Mouse (Mus musculus) urinary bladder, postnatal 14 days (tissue): ENCODE results near the gene Gucy2g.
"Not testable (repeated sequence)": the region's sequence is repeated elsewhere in the genome, so short reads cannot be mapped to it uniquely, and the experiment has no call there.

Source experiments
- DNase-seq: peaks from one replicate; pipeline ENCODE4 v3.0.0; 2021; ENCODE audit warnings: low spot score

Gucy2g gene

DNA sequence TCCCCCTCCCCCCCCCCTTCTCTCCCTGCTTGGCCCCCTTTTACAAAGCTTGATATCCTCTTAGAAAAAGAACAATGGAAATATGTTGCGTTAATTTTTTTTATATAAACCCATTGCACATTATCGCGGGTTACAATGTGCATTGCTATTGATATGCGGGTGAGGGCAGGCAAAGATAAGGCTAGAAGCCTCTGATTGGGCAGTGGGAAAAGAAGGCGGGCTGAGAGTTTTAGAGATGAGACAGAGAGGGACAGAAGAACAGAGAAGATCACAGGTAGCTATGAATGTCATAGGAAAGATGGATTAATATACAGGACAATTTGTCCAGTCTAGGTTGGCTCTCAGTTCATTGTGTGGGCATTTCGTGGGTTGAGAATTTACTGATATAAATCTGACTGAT lies 33.8 kb downstream of the Gucy2g start:
- DNase-seq, result no peak

DNA sequence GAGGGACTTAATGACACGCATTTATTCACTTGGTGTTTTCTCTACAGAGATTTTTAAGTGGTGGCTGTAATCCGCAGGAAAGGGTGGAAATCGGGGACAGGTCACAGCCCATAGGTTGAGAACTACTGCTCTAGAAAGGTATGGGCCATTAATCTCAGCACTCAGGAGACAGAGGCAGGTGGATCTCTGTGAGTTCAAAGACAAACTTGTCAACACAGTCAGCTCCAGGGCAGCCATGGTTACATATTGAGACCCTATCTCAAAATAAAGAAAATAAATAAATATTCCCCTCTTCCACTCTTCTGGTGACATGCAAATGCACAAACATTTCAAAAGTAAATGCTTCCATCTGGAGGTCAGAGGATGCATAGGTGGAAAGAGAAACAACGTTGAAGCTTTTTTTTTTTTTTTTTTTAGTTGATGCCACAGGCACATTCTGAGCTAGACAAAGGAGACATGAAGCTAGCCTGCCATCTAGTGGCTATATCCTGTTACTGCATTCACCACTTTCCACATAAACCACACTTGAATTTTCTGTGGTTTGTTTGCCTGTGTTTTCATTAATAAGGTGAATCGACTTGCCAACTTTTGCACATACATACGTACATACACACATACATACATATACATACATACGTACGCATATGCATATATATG lies 34.4 kb downstream of the Gucy2g start:
- DNase-seq, result peak; percentile 45

DNA sequence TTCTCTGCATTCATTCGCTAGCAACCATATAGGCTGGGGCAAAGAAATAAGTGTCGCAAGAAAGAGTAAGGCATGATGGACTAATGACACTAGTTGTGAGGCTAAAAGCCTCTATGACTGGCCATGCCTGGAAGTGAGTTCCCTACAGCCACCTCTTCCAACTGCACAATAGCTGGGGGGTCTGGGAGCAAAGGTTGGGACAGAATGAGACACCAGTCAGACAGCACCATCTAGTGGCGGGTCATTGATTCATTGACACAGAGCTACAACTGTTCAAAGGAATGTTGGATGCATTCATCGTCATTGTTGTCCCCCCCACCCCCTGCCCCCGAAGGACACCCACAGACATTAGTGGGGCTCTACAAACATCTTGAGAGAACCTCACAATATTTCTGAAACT lies 42.7 kb downstream of the Gucy2g start:
- DNase-seq, result peak; percentile 60

DNA sequence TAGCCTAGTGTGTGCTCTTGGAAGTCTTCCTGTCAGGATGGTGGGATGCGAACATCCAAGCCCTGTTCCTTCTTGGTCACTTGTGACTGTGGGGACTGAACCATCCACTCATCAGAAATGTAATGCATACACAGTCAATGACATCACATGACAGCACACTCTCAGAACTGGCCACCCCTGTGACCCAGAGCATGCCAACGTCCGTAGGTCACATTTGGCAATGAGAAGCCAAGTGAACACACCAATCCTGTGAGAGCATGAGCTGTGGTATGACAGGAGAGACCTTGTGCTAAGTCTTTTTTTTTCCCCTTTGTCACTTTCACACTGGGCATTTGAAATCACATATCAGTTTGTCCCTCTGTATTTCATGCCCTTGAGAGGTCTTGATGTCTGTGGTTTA lies 45.5 kb downstream of the Gucy2g start:
- DNase-seq, result no peak

- peak; percentile 24 for DNase-seq
Observed at GRCm38 (mm10) chr19:55194520-55195170, 46.4 kb downstream of the Gucy2g start.

GRCm38 (mm10) chr19:55193717-55194394 lies 47.2 kb downstream of the Gucy2g start:
- DNase-seq, result no peak

GRCm38 (mm10) chr19:55192254-55192945 lies 48.6 kb downstream of the Gucy2g start:
- DNase-seq, result peak; percentile 54

DNA sequence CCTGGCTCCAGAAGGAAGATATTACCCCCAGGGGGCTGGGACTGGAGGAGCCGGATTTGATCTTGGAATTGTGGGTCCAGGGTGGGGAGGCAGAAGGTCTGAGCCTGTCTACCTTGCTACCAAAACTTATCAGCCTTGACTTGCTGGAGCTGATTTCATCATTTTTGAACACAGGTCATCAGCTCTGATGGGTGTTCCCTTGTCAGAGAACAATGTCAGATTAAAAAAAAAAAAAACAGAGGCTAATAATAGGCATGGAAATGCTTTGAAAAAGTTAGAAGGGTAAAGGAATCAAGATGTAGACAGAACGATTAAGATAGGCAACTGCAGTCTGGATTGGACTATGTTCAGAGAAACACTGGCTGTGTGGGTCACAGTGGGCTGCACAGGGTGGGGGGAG lies 49.4 kb downstream of the Gucy2g start:
- no peak for DNase-seq

- no peak for DNase-seq
Observed at GRCm38 (mm10) chr19:55190065-55190464, 51.0 kb downstream of the Gucy2g start.

- no peak for DNase-seq
Observed at GRCm38 (mm10) chr19:55185651-55186050, 55.4 kb downstream of the Gucy2g start.

GRCm38 (mm10) chr19:55185074-55185473 lies 56.0 kb downstream of the Gucy2g start:
- DNase-seq, result no peak

- no peak for DNase-seq
Observed at GRCm38 (mm10) chr19:55184442-55184841, 56.6 kb downstream of the Gucy2g start.

GRCm38 (mm10) chr19:55180433-55180832 lies 60.6 kb downstream of the Gucy2g start, which contains the start of gene Tectb:
Tectb (plus strand) TSS chr19:55180733.
- no peak for DNase-seq

DNA sequence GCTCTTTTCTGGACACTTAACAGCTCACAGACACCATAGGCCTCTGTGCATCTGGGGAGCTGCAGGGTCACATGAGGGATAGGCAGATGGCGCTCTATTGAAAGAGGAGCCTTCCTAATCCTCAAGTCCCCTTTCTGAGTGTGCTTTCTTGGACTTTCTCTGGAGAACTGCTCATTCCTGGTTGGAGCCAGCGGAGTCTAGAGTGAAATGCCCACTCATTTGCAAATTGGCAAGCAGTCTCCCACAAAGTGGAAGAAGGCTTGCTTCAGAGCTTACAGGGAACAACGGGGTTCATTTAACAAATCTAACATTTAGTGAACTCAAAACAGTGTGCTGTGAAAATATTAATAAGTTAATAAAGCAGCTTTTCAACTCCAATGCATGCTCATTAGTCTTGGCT lies 63.9 kb downstream of the Gucy2g start:
- no peak for DNase-seq

DNA sequence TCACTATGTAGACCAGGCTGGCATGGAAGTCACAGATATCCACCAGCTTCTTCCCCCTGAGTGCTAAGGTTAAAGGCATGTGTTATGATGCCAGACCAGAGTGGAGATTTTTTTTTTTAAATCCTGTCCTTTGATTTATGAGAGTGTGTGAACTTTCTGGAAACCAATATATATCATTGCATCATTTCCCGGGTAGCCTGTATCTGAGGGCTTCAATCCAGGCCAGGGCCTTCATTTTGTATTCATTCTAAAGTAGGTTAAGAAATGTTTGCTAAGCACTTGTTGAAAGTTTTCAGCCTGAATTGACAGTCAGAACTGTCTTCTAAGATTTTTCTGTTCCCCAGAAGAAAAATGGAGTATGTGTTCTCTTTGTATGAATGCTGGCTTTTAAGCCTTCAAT lies 69.5 kb downstream of the Gucy2g start:
- no peak for DNase-seq

DNA sequence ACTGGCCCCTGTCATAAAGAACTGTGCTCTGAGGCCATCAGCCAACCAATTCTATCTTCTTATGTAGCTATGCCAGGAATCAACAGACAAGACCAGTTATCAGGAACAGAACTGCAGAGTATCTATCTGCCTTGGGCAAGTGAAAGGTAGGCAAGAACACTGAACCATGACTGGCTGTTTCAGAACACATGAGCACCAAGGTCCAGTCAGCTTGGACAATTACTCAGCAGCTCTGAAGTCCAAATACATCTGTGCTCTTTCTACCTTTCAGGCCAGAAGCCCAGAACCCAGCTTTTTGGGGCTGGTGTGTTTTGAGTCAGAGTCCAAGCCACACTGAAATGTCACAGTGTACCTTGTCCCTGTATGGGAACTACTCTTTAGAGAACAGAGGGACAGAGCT lies 70.6 kb downstream of the Gucy2g start:
- DNase-seq, result no peak

GRCm38 (mm10) chr19:55169236-55169729 lies 71.8 kb downstream of the Gucy2g start:
- not testable (repeated sequence) for DNase-seq

DNA sequence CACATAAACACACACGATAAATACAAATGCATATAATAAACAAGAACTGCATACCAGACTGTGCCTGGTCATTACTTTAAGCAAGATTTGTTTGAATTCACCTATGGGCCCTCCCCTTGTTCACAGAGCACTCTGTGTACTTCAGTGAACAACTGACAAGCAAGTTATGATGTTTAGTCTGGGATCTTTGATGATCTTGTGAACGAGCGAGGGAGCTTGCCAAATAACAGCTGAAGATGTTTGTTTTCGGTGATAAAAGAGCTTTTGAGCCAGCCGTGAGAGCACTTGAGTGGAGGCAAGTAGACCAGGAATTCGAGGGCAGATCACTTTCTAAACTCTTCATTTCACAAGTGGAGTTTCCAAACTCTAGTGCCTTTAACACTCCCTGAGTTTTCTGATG lies 72.7 kb downstream of the Gucy2g start:
- peak; percentile 19 for DNase-seq

- no peak for DNase-seq
Observed at GRCm38 (mm10) chr19:55167741-55168140, 73.3 kb downstream of the Gucy2g start.

GRCm38 (mm10) chr19:55166741-55167140 lies 74.3 kb downstream of the Gucy2g start:
- no peak for DNase-seq

DNA sequence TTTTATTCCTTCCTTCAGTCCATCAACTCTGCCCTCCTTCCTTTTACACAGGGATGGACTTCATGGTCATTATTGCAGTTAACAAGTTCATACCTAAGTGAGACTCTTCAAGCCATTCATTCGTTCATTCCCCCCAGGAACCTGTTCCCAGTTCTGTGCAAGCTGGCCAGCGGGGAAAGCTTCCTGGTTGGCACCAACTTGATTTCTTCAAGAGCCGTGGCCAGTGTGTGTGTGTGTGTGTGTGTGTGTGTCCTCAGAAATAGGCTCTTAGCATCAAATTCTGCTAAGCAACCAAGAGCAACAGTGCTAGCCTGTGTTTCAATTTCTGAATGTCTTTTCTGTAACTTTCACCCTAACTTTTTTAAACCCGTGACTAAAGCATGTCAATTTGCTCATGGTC lies 75.1 kb downstream of the Gucy2g start:
- no peak for DNase-seq

DNA sequence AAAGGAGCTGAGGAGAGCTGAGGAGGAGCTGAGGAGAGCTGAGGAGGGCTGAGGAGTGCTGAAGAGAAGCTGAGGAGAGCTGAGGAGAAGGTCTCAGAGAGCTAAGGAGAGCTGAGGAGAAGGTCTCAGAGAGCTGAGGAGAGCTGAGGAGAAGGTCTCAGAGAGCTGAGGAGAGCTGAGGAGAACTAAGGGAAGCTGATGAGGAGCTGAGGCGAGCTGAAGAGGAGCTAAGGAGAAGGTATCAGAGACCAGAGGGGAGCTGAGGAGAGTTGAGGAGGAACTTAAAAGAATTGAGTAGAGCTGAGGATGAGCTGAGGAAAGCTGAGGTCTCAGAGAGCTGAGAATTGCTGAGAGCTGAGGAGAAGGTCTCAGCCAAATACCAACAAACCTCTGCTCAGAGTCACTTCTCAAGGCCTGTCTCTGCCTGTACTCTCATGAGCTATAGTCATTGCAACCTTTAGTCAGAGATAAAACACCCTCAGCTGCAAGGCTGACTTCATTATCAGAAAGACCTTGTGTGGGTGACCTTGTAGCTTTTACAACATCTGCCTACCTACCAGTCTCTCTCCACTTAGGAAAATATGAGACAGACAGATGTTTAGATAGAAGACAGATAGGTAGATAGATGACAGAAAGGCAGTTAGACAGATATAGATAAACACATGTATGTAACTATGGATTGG lies 75.7 kb downstream of the Gucy2g start:
- no peak for DNase-seq
